Mouse (Mus musculus): ENCODE results near the gene Dus1l. TPM values are rescaled to one million over a fixed set of nuclear protein-coding genes. Genes with fewer than 3 reads are reported as not detected.
"Not testable (repeated sequence)": the region's sequence is repeated elsewhere in the genome, so short reads cannot be mapped to it uniquely, and the experiment has no call there.

The Dus1l gene
- 41.7 and 42.1 TPM in 2 replicates for polyA plus RNA-seq (2012; rRNA removed)

DNA sequence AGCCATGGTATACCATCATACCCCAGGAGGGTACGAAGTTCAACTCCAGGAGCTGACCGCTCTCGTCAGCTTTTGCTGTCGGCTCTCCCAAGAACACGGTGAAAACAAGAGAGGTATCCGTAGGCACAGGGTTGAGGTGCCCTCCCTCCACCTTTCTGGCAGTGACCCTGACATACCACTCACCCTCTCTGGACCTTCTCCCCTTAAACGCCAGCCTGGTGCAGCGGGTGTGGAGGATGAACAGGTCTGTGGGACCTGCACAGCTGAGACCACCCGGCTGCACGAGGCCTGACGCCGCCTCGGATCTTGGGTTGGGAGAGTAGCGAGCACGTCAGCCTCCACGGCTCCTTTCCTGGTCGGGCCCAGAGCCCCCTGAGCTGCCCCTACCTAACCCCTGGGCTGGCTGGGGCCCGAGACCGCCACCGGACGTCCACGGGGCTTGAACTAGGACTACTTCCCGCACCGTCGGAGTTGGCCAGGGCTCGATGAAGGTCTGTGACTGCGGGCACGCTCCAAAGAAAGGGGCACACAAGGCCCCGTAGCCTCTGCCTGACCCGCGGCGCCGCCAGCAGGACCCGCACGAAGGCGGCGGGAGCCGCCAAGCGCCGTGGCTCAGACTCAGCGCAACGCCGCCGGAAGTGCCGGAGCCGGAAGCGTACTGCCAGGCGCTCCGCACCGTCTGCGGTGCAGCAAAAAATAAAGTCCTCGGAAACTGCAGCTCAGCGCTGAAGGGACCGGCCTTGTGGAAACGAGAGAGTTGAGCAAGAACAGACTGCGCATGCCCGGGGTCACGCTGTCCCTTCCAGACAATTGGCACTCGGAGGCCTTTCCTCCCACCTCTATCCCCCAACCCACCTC, at the start of gene Dus1l:
Gene Dus1l (minus strand): TSS at position 648 of the 858 bp plus-strand sequence.
- peak; percentile 92 for DNase-seq (ENCODE audit: low read depth, low spot score)
- WGBS = under 1% methylated on average over 59 of the region's 59 CpGs

- 95% methylated on average over 4 of the region's 4 CpGs for WGBS
- no peak for DNase-seq (ENCODE audit: low read depth, low spot score)
Measured at GRCm38 (mm10) chr11:120844329-120844728, 48.1 kb upstream of the Dus1l start.

DNA sequence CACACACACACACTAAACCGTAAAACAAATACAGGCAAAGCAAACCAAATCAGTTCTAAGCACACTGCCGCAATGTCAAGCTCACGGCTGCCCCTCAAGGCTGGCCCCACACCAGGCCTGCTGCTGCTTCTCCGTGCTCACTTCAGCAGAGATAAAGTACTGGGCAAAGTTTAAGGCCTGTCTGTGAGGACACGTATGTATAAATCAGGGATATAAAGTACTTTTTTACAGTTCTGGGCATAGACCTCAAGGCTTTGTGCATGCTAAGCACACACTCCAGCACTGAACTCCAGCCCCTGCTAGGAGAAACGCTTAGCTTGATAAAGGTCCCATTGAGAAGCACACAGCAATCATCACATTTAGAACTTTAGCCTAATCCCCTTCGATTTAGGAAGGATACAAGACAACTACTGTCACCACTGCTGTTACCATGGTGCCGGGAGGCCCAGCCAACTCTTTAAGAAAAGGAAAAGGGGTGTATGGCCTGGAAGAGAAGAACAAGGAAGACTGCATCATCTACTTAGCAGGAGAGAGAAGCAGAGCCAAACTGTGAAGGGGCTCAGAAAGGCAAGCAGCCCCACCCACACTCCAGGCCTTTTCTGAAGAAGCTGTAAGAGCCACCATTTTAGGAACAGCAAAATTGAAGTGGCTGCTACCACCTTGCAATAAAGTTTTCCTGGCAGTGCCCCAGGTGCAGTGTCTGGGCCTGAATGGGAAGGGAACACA, 37.5 kb upstream of the Dus1l start:
- DNase-seq (ENCODE audit: low read depth, low spot score) = no peak

DNA sequence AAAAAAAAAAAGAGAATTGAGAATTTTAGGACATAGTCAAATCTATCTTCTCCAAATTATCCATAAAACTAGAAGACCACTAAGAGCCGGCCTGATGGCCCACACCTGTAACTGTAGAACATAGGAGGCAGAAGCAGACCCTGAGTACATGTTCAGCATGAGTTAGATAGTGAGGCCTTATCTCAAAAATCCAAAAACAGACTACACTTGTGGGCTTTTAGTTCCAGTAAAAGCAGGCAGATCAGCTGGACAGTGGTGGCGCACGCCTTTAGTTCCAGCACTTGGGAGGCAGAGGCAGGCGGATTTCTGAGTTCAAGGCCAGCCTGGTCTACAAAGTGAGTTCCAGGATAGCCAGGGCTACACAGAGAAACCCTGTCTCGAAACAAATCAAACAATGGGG, 36.8 kb upstream of the Dus1l start:
- WGBS = 97% methylated on average over 5 of the region's 5 CpGs
- not testable (repeated sequence) for DNase-seq (ENCODE audit: low read depth, low spot score)

More for the DNA sequence above, 37.5 kb upstream of the Dus1l start:
- WGBS = 45% methylated on average over 8 of the region's 8 CpGs

DNA sequence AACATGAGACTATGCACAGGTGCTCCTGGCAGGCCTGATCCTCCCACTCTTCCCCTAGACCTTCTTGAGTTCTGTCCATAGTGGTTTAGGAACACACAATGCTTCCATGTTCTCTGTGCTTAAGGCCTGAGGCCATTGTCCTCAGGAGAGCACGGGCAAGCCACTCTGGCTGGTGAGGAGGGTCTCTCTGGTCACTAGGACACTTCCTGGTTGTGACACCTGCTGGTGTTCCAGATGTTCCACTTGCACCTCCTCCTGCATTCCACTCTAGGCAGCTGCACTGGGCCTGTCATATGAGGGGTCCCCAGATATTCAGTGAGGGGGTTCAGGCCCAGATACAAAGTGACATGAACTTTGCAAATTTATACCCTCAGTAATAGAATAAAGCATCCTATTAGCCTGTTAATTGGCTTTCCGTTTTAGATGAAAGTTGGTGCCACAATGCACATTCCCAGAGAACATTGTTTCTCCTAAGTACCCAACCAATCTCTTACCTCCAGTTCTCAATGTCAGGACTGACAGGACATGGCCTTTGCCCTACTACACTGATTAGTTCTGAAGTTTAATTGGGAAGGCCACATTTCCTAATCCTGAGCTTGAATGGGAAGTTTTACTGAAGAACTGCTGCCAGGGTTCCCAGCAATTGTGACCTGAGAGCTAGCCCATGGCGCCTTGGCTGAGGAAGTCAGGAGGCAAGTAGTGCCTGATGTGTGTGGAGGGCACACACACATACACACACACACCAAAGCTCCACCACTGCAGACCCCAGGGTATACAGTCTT, 35.6 kb upstream of the Dus1l start:
- 84% methylated on average over 3 of the region's 3 CpGs for WGBS
- DNase-seq (ENCODE audit: low read depth, low spot score) = no peak

DNA sequence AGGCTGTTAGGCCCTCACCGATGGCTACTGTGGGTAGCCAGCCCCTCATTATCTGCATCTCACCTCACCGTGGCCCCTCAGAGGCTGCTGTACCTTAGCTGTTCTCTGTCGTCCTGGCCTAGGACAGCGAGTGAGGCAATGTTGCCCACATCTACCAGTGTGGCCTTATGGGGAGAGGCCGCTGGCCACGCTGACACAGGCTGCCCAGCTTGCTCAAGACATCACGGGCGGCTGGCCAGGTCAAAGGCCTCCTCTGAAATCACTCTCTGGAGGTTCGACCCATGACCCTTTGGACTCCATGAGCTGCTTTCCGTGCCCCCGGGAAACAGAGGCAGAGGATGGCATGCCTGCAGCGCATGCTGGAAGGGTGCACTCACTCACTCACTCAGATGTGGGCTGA, 34.5 kb upstream of the Dus1l start:
- WGBS = 89% methylated on average over 12 of the region's 12 CpGs
- DNase-seq (ENCODE audit: low read depth, low spot score) = no peak

GRCm38 (mm10) chr11:120829757-120830532, 33.7 kb upstream of the Dus1l start:
- DNase-seq (ENCODE audit: low read depth, low spot score) = no peak
- WGBS = 91% methylated on average over 10 of the region's 10 CpGs

GRCm38 (mm10) chr11:120828416-120828815, 32.2 kb upstream of the Dus1l start:
- no peak for DNase-seq (ENCODE audit: low read depth, low spot score)
- WGBS = 78% methylated on average over 4 of the region's 4 CpGs

DNA sequence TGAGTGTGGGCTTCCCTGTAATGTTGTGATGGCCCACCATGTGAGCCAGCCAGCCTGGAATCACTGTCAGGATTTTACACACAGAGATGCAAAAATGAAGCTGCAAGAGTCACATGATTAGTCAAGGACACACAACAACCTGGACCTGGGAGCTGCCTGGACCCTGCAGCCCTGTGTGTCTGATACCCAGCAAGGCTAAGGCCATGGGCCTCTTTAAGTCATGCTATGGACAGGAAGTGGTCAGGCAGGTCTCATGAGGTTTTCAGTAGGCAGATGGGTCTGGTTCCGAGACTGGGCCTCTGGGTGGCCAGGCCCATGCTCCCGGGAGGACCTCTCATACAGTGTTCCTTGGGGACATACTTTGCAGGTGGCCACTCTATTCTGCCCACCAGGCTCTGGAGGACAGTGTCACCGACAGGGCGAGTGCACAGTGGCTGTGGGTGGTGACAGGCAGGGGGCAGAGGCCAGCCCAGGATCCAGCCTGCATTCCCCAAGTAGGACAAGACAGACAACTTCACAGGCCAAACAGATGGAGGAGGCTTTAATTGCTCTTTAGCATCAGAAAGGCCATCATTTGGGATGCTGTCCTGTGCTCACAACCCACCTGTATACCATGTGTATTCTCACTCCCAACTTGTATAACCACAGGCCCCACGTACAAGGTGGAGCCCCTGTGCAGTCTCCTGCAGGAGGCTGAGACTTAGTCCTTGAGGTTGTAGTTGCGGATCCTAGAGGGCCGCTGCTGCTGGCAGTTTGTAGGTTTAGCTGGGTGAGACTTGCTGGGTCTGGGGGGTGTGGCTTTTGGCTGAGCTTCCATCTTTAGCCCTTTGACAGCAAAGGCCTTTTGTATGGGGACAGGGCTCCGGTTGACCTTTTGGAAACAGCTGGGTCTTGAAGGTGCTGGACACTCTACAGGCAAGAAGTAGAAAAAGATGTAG, 30.1 kb upstream of the Dus1l start:
- WGBS = 96% methylated on average over 8 of the region's 8 CpGs

DNA sequence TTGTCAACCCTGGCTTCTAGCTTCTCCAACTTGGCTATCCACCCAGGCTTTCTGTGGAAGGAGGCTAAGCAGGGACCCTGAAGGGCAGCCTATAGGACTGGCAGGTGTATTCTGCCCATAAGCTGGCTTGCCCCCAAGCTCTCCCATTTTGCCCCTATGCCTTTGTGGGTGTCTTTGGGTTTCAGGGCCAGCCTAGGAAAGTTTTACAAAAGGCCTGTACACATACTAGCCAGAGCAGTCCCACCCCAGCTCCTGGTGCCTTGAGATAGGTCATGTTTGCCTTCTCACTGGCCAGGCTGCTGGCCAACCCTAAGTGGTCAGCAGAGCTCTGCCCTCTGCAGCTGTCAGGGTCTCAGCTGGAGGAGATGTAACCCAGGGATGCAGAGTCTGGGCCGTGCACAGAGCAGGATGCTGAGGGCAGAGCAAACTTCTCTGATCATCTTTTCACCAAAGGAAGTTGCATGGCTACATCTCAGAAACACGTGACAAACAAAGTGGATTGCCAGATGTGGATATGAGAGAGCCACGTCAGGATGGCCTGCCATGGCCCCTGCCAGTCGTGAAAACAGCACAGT, 29.2 kb upstream of the Dus1l start:
- no peak for DNase-seq (ENCODE audit: low read depth, low spot score)
- 72% methylated on average over 4 of the region's 4 CpGs for WGBS

More for the DNA sequence above, 30.1 kb upstream of the Dus1l start:
- DNase-seq (ENCODE audit: low read depth, low spot score) = no peak

GRCm38 (mm10) chr11:120824787-120825288, 28.6 kb upstream of the Dus1l start:
- under 1% methylated on average over 21 of the region's 21 CpGs for WGBS
- no peak for DNase-seq (ENCODE audit: low read depth, low spot score)

- under 1% methylated on average over 108 of the region's 109 CpGs for WGBS
- DNase-seq (ENCODE audit: low read depth, low spot score) = peak; percentile 62
Measured at GRCm38 (mm10) chr11:120823956-120824786, 28.0 kb upstream of the Dus1l start, which contains the start of gene Fasn. Gene Fasn, minus strand, starts transcription at chr11:120824547.

DNA sequence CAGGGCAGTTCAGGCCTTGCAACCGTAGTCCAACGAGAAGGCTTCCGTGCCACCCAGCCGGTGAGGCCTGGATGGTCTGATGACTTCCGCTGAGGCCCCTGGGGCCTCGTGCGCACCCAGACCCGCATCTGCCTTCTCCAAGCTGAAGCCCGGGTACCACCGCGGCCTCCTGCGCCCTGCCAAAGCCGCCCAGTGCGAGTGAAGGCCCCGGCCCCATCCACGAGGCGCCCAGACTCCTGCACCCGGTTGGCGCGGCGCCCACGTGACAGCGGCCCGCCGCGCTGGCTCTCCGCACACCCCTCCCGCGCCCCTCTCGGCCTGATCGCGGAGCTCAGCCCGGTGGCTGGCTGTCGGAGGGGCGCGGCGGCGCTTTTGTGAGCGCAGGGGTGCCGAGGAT, 27.3 kb upstream of the Dus1l start:
- under 1% methylated on average over 40 of the region's 40 CpGs for WGBS
- DNase-seq (ENCODE audit: low read depth, low spot score) = no peak

- DNase-seq (ENCODE audit: low read depth, low spot score) = no peak
- 3% methylated on average over 14 of the region's 14 CpGs for WGBS
Measured at GRCm38 (mm10) chr11:120822831-120823550, 26.8 kb upstream of the Dus1l start.

- DNase-seq (ENCODE audit: low read depth, low spot score) = no peak
- 31% methylated on average over 4 of the region's 4 CpGs for WGBS
Measured at GRCm38 (mm10) chr11:120822321-120822720, 26.1 kb upstream of the Dus1l start.

Measured in large intestine, adult 2 months (tissue).